8 mouse cellular contexts compared by ENCODE assay signal in the genomic region with DNA sequence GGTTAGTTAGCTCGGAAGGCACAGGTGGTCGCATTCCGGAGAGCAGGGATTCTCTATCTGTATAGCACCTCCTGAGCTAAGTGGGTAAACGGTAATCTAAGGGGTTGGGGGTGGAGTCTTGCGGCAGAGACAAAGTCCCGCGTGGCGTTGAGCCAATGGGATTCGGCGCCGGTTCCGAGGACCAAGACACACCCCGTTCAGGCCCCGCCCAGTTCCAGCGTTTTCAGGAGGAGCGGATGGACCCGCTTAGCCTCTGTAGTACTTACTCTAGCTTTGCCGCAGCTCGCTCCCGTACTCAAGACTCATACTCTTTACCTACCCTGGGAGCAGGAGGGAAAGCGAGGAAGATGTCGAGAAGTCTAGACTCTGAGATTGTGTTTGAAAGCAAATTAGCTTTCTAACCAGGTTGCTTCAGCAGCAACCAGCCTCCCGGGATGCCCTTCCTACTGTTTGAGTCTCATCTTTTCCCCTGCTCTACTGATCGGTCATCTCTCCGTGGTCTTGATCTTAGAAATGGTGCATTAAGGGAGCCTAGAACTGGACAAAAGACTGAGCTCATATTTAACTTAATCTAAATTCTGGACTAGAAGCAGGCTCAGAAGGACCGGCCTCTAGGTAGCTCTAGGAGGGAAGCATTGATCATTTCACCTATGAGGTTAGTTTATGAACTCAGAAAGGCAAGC. TPM values are rescaled to one million over a fixed set of nuclear protein-coding genes. Genes with fewer than 3 reads are reported as not detected.
DNase-seq lines count a peak whose midpoint lies in the region; ATAC-seq and TF ChIP-seq lines count a peak whose summit lies in the region.

No protein-coding gene starts in this region.

- H3K27ac ChIP-seq in cortical plate, adult 2 months (ENCODE audit: insufficient read depth, low read length): no peak overlapping the region

- peak; percentile 37 to 45; a peak in 2 of 4 replicates for ATAC-seq in hematopoietic stem cell, adult 5-6 weeks (replicated peaks in 1 of 2; ENCODE audit: insufficient read depth in 1 of 2, low FRiP score in 2 of 2, low TSS enrichment in 1 of 2, low read depth in 1 of 2, poor library complexity in 2 of 2, severe bottlenecking in 2 of 2)
- peak; percentile 78 for ATAC-seq in megakaryocyte-erythroid progenitor cell, adult 5-6 weeks (replicated peaks; ENCODE audit: low FRiP score, low TSS enrichment, poor library complexity, severe bottlenecking)

- TF ChIP-seq CTCF in cortical plate, adult 2 months (IDR thresholded peaks at IDR 0.05; ENCODE audit: extremely low read depth, insufficient read depth, low read length): no peak

- peak; percentile 52 to 54 for DNase-seq in B cell, adult 2 months
- DNase-seq in MN1 (ENCODE audit: low spot score): peak; percentile 94
- peak; percentile 54 to 71 for DNase-seq in layer of hippocampus, postnatal 10 days (ENCODE audit: low spot score in 2 of 2)
- peak; percentile 50 for DNase-seq in splenic B cell, adult 2 months (ENCODE audit: low read depth, low spot score)
- DNase-seq in ovary, postnatal 36 days (ENCODE audit: low spot score): no peak

- H3K4me3 ChIP-seq in cortical plate, adult 2 months (ENCODE audit: insufficient read depth, low read length): peak overlapping the region; percentile 37

- peak; percentile 32; the same call in 1 of the 2 replicates for TF ChIP-seq POLR2A in cortical plate, adult 2 months (IDR thresholded peaks at IDR 0.05; ENCODE audit: extremely low read depth, insufficient read depth, low read length)

- H3K36me3 ChIP-seq in splenic B cell, adult 2 months (ENCODE audit: control insufficient read depth, insufficient read depth, low read length, poor library complexity, severe bottlenecking): no peaks in the 10 kb centered on the region

- H3K4me1 ChIP-seq in cortical plate, adult 2 months (ENCODE audit: control insufficient read depth, insufficient read depth, low read length): no peaks in the 10 kb centered on the region

- no peaks in the 10 kb centered on the region for H3K27me3 ChIP-seq in splenic B cell, adult 2 months (ENCODE audit: control insufficient read depth, insufficient read depth, low read length, poor library complexity, severe bottlenecking)

RNA-seq across cellular contexts. Expression of a gene that starts 2.2 kb away (rescaled TPM):
- 6.0 and 6.1 TPM in 2 replicates for polyA plus RNA-seq in cortical plate, adult 2 months (2012; rRNA removed)
- total RNA-seq in hematopoietic stem cell, adult 5-6 weeks (2017): not detected in 2 replicates
- total RNA-seq in layer of hippocampus, postnatal 10 days (2021): 1 to 10 TPM; 3.1 to 3.6 TPM
- not detected in 2 replicates for total RNA-seq in megakaryocyte-erythroid progenitor cell, adult 5-6 weeks (2014; fragmentation: Nextera tagmentation)
- not detected in 2 replicates for total RNA-seq in megakaryocyte-erythroid progenitor cell, adult 5-6 weeks (2017)

RNA-seq across cellular contexts. Expression of a gene that starts 7.5 kb away (rescaled TPM):
- polyA plus RNA-seq in cortical plate, adult 2 months (2012; rRNA removed): 76.0 and 79.7 TPM in 2 replicates
- 0.10 TPM in 1 of 2 replicates, not detected in the other for total RNA-seq in hematopoietic stem cell, adult 5-6 weeks (2017)
- total RNA-seq in layer of hippocampus, postnatal 10 days (2021): 100 to 1,000 TPM; 162 to 169 TPM
- 0.45 TPM in 1 of 2 replicates, not detected in the other for total RNA-seq in megakaryocyte-erythroid progenitor cell, adult 5-6 weeks (2014; fragmentation: Nextera tagmentation)
- total RNA-seq in megakaryocyte-erythroid progenitor cell, adult 5-6 weeks (2017): 0.42 TPM in 1 of 2 replicates, not detected in the other

RNA-seq across cellular contexts. Expression of a gene that starts 24.6 kb away (rescaled TPM):
- polyA plus RNA-seq in cortical plate, adult 2 months (2012; rRNA removed): not detected in 2 replicates
- not detected in 2 replicates for total RNA-seq in hematopoietic stem cell, adult 5-6 weeks (2017)
- not detected for total RNA-seq in layer of hippocampus, postnatal 10 days (2021)
- total RNA-seq in megakaryocyte-erythroid progenitor cell, adult 5-6 weeks (2014; fragmentation: Nextera tagmentation): not detected in 2 replicates
- total RNA-seq in megakaryocyte-erythroid progenitor cell, adult 5-6 weeks (2017): not detected in 2 replicates

RNA-seq across cellular contexts. Expression of a gene that starts 24.8 kb away (rescaled TPM):
- polyA plus RNA-seq in cortical plate, adult 2 months (2012; rRNA removed): 287 TPM in 2 replicates
- total RNA-seq in hematopoietic stem cell, adult 5-6 weeks (2017): 469 and 528 TPM in 2 replicates
- total RNA-seq in layer of hippocampus, postnatal 10 days (2021): 100 to 1,000 TPM; 492 to 505 TPM
- 898 and 1,004 TPM in 2 replicates for total RNA-seq in megakaryocyte-erythroid progenitor cell, adult 5-6 weeks (2014; fragmentation: Nextera tagmentation)
- total RNA-seq in megakaryocyte-erythroid progenitor cell, adult 5-6 weeks (2017): 1,011 and 1,021 TPM in 2 replicates

RNA-seq across cellular contexts. Expression of a gene that starts 24.9 kb away (rescaled TPM):
- 37.3 and 37.7 TPM in 2 replicates for polyA plus RNA-seq in cortical plate, adult 2 months (2012; rRNA removed)
- 59.7 and 112 TPM in 2 replicates for total RNA-seq in hematopoietic stem cell, adult 5-6 weeks (2017)
- 10 to 100 TPM; 36.8 to 44.3 TPM for total RNA-seq in layer of hippocampus, postnatal 10 days (2021)
- 198 and 202 TPM in 2 replicates for total RNA-seq in megakaryocyte-erythroid progenitor cell, adult 5-6 weeks (2014; fragmentation: Nextera tagmentation)
- total RNA-seq in megakaryocyte-erythroid progenitor cell, adult 5-6 weeks (2017): 119 and 151 TPM in 2 replicates

Comparison
In these comparisons a context has a peak if more than half of its experiments do, and no peak if none do; other contexts are left out.
1. RNA of a gene that starts 7.5 kb away (total RNA-seq): 162 to 169 TPM in layer of hippocampus, postnatal 10 days; 0.42 to 0.45 TPM in megakaryocyte-erythroid progenitor cell, adult 5-6 weeks and 0.10 TPM in hematopoietic stem cell, adult 5-6 weeks; every median in the first group is over 100 times any median in the second.